Mouse (Mus musculus) splenic B cell, adult 2 months (primary cell): ENCODE measurements around the gene Purb.
"Not testable (repeated sequence)": the region's sequence is repeated elsewhere in the genome, so short reads cannot be mapped to it uniquely, and the experiment has no call there.

Source experiments
- DNase-seq: peaks from one replicate; pipeline ENCODE4 v3.0.0-alpha.2; 2011; ENCODE audit warnings: low read depth, low spot score
- H3K27me3 ChIP-seq: 2 replicates; pipeline ENCODE4 v1.6.1; 2012; ENCODE audit warnings: mild to moderate bottlenecking, low read length, moderate library complexity, mixed read lengths; ENCODE audit not compliant: control insufficient read depth, poor library complexity, insufficient read depth, severe bottlenecking
- H3K36me3 ChIP-seq: 2 replicates; pipeline ENCODE4 v1.6.1; 2012; ENCODE audit warnings: mild to moderate bottlenecking, low read length, moderate library complexity, mixed read lengths; ENCODE audit not compliant: control insufficient read depth, poor library complexity, insufficient read depth, severe bottlenecking

The Purb gene

DNA sequence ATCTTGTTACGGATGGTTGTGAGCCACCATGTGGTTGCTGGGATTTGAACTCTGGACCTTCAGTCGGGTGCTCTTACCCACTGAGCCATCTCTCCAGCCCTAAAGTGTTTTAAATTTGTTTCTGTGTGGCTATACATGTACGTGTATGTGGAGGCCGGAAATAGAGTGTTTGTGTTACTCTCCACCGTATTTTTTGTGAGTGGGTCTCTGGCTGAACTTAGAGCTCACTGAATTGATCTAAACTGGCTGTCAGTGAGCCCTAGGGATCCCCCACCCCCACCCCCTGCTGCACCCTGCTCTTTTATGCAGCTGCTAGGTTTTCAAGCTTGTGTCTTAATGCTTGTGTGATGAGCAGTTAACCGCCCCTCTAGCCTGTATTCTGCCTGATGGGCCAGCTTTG is 1.2 kb upstream of the Purb start:
- Histone ChIP-seq H3K36me3 (0 out of 2 replicates have a peak, but pooled peaks cover 10% of the 10 kb centered on the region), H3K27me3 (no peaks in the 10 kb centered on the region)
- DNase-seq, result no peak

DNA sequence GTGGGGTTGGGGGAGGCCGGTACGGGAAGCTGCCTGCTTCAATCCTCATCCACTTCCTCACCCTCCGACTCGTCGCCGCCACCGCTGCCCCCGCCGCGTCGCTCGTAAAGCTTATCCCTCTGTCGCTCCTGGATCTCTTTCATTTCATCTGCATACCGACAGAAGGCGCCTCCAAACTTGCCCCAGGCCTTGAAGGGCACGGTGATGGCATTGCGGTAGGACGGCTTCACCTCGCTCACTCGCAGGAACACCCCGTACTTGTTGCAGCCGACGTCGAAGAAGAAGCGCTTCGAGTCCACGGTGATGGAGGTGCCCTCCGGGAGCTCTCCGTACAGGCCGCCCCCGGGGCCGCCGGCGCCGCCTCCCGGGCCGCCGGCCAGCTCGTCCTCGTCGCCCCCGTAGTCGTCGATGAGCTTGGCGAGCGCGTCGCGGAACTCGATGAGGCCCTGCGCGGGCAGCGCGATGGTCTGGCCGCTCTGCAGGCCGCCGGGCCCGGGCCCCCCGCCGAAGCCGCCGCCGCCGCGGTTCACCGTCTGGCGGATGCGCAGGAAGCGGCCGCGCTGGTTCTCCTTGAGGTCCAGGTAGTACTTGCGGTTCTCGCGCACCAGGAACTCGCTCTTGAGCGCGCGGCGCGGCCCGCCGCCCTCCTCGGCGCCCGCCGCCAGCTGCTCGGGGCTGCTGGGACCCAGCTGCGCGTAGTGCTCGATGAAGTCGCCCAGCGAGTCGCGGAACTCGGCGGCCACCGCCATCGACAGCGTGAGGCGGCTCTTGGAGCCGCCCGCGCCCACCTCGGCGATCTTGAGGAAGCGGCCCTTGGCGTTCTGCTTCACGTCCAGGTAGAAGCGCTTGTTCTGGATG is 614 bp downstream of the Purb start:
- peak; percentile 61 for DNase-seq
- Histone ChIP-seq H3K36me3 (0 out of 2 replicates have a peak, but pooled peaks cover 9% of the 10 kb centered on the region), H3K27me3 (no peaks in the 10 kb centered on the region)

GRCm38 (mm10) chr11:6474381-6474780 is 1.3 kb downstream of the Purb start:
- no peak for DNase-seq
- no peaks in the 10 kb centered on the region for H3K27me3 ChIP-seq
- 0 out of 2 replicates have a peak, but pooled peaks cover 9% of the 10 kb centered on the region for H3K36me3 ChIP-seq

DNA sequence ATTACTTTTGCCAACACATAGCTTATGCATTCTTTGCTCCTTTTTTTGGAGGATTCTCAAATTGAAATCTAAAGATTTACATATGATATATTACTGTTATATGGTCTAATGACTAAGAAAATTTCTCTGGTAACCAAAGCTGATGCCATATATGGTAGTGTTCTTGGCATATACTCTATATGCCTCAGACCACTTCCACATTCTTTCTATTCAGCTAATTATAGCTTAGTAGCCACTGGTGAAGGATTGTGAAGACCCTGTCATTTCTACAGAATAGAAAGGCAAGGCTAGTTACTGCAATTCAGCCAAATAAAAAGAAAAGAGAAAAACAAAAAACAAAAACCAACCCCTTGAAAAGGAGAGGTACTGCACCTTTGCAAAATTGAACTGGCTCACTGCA is 3.6 kb downstream of the Purb start:
- Histone ChIP-seq H3K36me3 (peaks cover 12% of the 10 kb centered on the region; the same call in 1 of the 2 replicates), H3K27me3 (no peaks in the 10 kb centered on the region)
- DNase-seq, result peak; percentile 22

GRCm38 (mm10) chr11:6471493-6471892 is 4.2 kb downstream of the Purb start:
- no peaks in the 10 kb centered on the region for H3K27me3 ChIP-seq
- peaks cover 12% of the 10 kb centered on the region; the same call in 1 of the 2 replicates for H3K36me3 ChIP-seq
- DNase-seq, result no peak

DNA sequence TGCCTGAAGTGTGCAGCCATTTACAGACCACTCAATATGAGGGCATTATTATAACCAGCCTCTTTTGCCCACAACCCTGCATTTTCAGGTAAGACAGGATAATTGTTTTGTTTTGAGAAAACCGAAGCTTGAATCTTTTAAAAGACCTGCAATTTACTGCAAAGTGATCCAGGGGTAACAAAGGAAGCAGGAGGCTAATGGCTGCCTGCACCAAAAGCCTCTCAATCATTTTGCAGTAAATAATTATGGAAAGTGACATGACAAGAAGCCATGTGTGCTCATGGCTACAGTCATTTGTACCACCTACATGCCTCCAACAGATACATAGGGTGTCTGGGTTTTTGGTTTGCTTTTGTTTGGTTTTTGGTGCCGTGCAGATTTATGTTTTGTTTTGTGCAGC is 4.7 kb downstream of the Purb start:
- no peaks in the 10 kb centered on the region for H3K27me3 ChIP-seq
- peaks cover 12% of the 10 kb centered on the region; the same call in 1 of the 2 replicates for H3K36me3 ChIP-seq
- no peak for DNase-seq

DNA sequence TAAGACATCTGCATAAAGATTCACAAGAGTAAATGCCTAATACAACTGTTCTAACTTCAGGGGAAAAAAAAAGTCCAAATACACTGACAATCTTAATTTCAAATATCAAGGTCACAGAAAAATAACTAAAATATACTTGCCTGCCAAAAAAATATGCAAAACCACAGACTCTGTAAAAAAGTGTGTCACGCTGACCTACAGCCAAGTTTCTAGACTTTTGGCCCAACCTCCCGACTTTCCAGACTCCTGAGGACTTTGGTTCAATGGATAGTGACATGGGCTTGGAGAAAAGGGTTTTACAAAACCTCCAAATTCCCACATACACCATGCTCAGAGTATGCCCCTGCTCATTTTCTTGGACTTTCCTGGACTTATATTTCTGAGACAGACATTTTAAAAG is 7.2 kb downstream of the Purb start:
- H3K36me3 ChIP-seq, result peaks cover 4% of the 10 kb centered on the region; the same call in 1 of the 2 replicates
- H3K27me3 ChIP-seq, result no peaks in the 10 kb centered on the region
- no peak for DNase-seq

GRCm38 (mm10) chr11:6465122-6465521 is 10.6 kb downstream of the Purb start:
- peaks cover 3% of the 10 kb centered on the region; the same call in 1 of the 2 replicates for H3K36me3 ChIP-seq
- H3K27me3 ChIP-seq, result no peaks in the 10 kb centered on the region
- DNase-seq, result peak; percentile 91

DNA sequence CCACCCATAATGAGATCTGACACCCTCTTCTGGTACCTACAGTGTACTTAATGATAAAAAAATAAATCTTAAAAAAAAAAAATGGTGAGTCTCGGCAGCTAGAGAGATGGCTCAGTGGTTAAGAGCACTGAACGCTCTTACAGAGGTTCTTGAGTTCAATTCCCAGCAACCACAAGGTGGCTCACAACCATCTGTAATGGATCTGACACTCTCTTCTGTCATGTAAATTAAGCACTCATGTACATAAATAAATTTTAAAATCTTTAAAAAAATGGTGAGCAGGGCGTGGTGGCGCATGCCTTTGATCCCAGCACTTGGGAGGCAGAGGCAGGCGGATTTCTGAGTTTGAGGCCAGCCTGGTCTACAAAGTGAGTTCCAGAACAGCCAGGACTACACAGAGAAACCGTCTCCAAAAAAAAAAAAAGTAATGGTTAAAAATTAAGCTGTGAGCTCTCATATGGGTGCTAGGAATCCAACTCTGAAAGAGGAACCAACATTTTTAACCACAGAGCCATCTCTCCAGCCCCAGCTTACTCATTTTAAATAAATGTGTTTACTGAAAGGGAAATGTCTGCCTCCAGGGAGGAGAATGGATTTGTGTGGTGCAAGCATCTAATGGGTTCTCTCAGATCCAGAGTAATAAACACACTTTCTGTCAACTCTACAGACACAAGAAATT is 12.4 kb downstream of the Purb start:
- Histone ChIP-seq H3K36me3 (peaks cover 3% of the 10 kb centered on the region; the same call in 1 of the 2 replicates), H3K27me3 (no peaks in the 10 kb centered on the region)
- DNase-seq, result peak; percentile 41

- Histone ChIP-seq H3K36me3 (no peaks in the 10 kb centered on the region), H3K27me3 (no peaks in the 10 kb centered on the region)
- no peak for DNase-seq
These were observed 19.6 kb downstream of the Purb start for GRCm38 (mm10) chr11:6456083-6456482.

DNA sequence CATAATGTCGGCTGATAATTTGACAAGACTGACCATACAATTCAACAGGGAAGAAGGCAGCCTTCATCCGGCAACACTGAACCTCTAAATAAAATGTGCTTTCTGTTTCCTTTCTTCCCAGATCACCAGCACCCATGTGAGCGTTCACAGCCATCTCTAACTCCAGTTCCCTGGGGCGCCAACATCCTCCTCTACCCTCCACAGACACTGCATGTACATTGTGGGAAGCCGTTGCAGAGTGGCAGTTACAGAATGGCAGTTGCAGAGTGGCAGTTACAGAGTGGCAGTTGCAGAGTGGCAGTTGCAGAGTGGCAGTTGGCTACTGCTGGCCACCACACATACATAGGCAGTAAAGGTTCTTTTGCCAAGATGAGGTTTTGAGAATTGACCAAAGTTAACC is 27.6 kb downstream of the Purb start:
- H3K27me3 ChIP-seq, DNase-seq, H3K36me3 ChIP-seq: not testable (repeated sequence)

GRCm38 (mm10) chr11:6447493-6447892 is 28.2 kb downstream of the Purb start:
- no peak for DNase-seq
- no peaks in the 10 kb centered on the region for H3K27me3 ChIP-seq
- no peaks in the 10 kb centered on the region for H3K36me3 ChIP-seq

- DNase-seq, result no peak
- Histone ChIP-seq H3K36me3 (no peaks in the 10 kb centered on the region), H3K27me3 (no peaks in the 10 kb centered on the region)
These were observed 29.8 kb downstream of the Purb start for GRCm38 (mm10) chr11:6445951-6446350.

GRCm38 (mm10) chr11:6445441-6445840 is 30.3 kb downstream of the Purb start:
- no peaks in the 10 kb centered on the region for H3K27me3 ChIP-seq
- no peaks in the 10 kb centered on the region for H3K36me3 ChIP-seq
- DNase-seq, result no peak
